Mouse (Mus musculus): Measurements from ENCODE around the gene Rpia.
A peak's percentile ranks its signal among the peaks of the same experiment; 100 is the strongest.

Gene Rpia

GRCm38 (mm10) chr6:70751251-70751897, 40.7 kb downstream of the Rpia start:
- DNase-seq (ENCODE audit: low spot score), result no peak

- DNase-seq (ENCODE audit: low spot score), result no peak
Measured at GRCm38 (mm10) chr6:70749750-70750149, 42.3 kb downstream of the Rpia start.

- no peak for DNase-seq (ENCODE audit: low spot score)
Measured at GRCm38 (mm10) chr6:70747702-70748101, 44.3 kb downstream of the Rpia start.

GRCm38 (mm10) chr6:70743902-70744301, 48.1 kb downstream of the Rpia start:
- DNase-seq (ENCODE audit: low spot score), result no peak

GRCm38 (mm10) chr6:70742833-70743232, 49.2 kb downstream of the Rpia start:
- no peak for DNase-seq (ENCODE audit: low spot score)

- DNase-seq (ENCODE audit: low spot score), result no peak
Measured at GRCm38 (mm10) chr6:70740535-70740934, 51.5 kb downstream of the Rpia start.

GRCm38 (mm10) chr6:70739456-70739855, 52.6 kb downstream of the Rpia start:
- DNase-seq (ENCODE audit: low spot score), result no peak

GRCm38 (mm10) chr6:70735528-70735927, 56.5 kb downstream of the Rpia start:
- DNase-seq (ENCODE audit: low spot score), result no peak

GRCm38 (mm10) chr6:70730828-70731227, 61.2 kb downstream of the Rpia start:
- DNase-seq (ENCODE audit: low spot score), result no peak

GRCm38 (mm10) chr6:70729125-70729524, 62.9 kb downstream of the Rpia start:
- no peak for DNase-seq (ENCODE audit: low spot score)

GRCm38 (mm10) chr6:70727094-70727721, 64.8 kb downstream of the Rpia start:
- no peak for DNase-seq (ENCODE audit: low spot score)

GRCm38 (mm10) chr6:70725639-70726038, 66.4 kb downstream of the Rpia start:
- no peak for DNase-seq (ENCODE audit: low spot score)

- no peak for DNase-seq (ENCODE audit: low spot score)
Measured at GRCm38 (mm10) chr6:70724722-70725121, 67.3 kb downstream of the Rpia start.

- no peak for DNase-seq (ENCODE audit: low spot score)
Measured at GRCm38 (mm10) chr6:70722298-70722697, 69.7 kb downstream of the Rpia start.

GRCm38 (mm10) chr6:70718760-70719159, 73.3 kb downstream of the Rpia start:
- no peak for DNase-seq (ENCODE audit: low spot score)

GRCm38 (mm10) chr6:70718164-70718563, 73.9 kb downstream of the Rpia start:
- DNase-seq (ENCODE audit: low spot score), result peak; percentile 1

GRCm38 (mm10) chr6:70716701-70717393, 75.2 kb downstream of the Rpia start:
- peak; percentile 1 for DNase-seq (ENCODE audit: low spot score)

Measured in adipocyte (in vitro differentiated cells).